Mouse (Mus musculus) ovary, adult 18-20 months (tissue): ENCODE measurements around the gene Gsk3a.
A peak's percentile ranks its signal among the peaks of the same experiment; 100 is the strongest.
"Not testable (repeated sequence)": the region's sequence is repeated elsewhere in the genome, so short reads cannot be mapped to it uniquely, and the experiment has no call there.

ENCODE experiments used
- DNase-seq: peaks from one replicate; pipeline ENCODE4 v3.0.0; 2022; ENCODE audit warnings: low spot score, mixed read lengths

Gene Gsk3a

GRCm38 (mm10) chr7:25272445-25273258, 35.0 kb upstream of the Gsk3a start:
- DNase-seq, result no peak

- no peak for DNase-seq
Observed at GRCm38 (mm10) chr7:25271651-25272444, 34.2 kb upstream of the Gsk3a start.

- DNase-seq, result peak; percentile 7
Observed at GRCm38 (mm10) chr7:25270652-25271633, 33.3 kb upstream of the Gsk3a start.

DNA sequence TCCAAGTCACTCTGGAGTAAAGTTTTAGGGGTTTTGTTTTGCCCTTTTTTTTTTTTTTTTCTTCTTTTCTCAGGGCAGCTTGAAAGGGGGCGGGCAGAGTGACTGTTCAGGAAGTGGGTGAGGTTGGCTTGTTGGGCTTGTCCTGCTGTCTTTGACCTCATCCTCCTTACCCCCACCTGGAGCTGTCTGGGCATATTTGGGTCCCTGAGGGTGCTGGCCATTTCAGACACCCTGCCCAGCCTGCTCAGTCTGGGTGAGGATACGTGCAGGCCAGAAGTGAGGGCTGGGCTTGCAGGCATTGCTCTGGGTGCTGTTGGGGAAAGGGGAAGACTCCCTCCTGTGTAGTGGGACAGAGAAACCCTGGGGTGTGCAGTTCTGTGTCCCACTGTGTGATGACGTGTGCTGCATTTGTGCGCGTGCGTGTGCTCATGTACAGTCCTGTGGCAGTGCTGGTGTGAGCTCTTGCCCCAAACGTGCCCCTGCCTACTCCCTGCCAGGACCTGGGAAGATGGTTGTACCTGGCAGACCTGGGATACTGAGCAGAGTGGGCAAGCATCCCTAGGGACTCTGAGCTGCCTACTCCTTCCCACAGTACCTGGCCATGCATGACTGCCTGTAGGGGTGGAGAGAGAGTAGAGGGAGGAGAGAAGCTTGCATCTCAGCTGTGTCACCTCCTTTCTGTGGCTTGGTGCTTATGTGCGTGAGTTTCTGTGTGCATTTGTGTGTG, 32.1 kb upstream of the Gsk3a start:
- DNase-seq, result peak; percentile 6

DNA sequence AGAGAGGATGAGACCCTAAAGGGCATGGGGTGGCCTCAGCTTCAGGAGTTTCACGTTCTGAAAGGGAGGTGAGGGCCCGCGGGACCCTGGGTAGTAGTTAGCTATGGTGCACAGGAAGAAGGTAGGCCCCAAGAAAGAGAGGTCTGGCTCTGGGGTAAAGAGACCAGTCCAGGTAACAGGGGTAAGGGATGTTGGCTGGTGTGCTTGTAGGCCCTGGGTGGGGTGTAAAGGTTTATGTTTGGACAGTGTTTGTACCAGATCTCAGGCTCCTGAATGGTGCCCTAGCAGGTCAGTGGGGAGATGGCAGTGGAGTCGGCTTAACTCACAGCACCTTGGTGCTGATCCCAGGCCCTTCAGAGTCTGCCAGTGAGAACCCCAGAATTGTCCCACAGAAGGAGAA, 31.4 kb upstream of the Gsk3a start:
- DNase-seq, result no peak

DNA sequence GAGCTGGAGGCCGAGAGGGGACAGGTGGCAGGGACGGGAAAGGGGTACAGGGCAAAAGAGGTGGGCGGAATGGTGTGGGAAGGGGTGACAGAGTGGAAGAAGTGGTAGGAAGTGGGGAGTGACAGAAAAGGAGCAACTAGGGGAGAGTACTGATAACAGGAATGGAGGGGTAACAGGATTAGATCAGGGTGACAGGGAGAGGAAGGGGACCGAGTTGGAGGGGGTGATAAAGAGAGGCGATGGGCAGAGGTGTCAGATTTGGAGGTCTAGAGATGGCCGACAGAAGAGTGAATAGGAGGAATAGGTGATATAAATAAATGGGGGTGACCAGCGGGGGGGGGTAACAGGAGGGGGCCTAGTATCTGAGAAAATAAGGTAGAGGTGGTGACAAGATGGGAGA, 30.9 kb upstream of the Gsk3a start:
- no peak for DNase-seq

GRCm38 (mm10) chr7:25267751-25268463, 30.3 kb upstream of the Gsk3a start:
- peak; percentile 100 for DNase-seq

DNA sequence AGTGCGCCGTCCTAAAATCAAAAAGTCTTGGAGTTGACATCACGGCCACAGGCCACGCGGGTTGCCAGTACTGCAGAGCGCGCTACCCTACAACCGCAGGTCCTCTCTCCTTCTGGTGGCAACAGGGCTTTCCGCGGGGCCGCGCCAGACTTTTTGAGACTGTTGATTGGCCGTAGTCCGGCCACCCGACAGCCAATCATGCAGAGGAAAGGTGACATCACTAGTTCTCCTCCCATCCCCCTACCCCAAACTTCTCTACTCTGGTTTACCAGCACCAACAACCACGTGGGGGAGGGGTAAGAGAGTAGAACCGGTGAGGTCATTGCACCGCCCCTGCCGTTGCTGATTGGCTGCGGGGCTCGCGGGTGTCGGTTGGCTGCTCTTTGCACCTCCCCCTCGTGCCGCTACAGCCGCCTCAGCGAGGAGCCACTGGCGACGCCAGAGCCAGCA, 29.7 kb upstream of the Gsk3a start, which contains the start of gene Cic:
Gene Cic, plus strand, starts transcription at position 404 of the 450 bp plus-strand sequence.
- peak; percentile 98 for DNase-seq

- DNase-seq, result no peak
Observed at GRCm38 (mm10) chr7:25266180-25266962, 28.7 kb upstream of the Gsk3a start.

- DNase-seq, result not testable (repeated sequence)
Observed at GRCm38 (mm10) chr7:25265743-25266142, 28.1 kb upstream of the Gsk3a start.

DNA sequence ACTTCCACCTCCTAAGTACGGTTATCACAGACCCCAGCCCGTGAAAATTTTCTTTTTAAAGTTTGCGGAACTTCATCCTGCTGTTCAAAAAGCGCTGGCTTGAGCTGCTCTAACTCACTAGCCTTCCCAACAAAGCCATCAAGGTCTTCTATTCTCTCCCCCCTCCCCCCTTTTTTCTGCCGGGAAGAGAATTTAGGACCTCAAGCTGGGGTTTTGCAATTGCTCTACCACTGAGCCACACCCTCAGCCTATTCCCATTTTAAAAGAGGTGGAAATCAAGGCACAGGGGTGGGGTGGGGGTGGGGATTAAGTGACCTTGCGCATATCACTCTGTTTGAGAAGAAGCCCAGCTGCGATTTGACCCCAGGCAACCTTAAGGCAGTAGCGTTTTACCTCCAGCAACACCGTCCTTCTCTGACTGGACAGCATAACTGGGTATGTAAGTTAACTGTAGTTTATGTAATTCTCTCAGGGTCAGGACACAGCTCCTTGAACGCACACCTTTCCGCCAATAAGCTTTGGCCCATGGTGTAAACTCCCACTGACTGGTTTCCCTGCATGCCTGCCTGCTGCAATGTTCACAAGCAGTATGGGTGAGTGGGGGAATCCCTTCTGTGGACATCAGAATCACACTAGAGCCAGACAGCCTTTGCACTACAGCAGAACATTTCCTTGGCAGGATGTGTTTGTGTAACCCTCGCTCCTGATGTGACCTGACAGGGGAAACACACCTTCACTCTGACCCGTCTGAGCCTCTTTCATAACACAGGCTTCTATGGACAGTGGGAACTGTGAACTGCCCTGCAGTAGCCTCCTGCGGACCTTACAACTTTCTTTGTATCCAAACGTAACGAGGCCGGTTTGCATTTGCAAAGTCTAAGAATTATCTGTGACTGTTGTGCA, 26.6 kb upstream of the Gsk3a start:
- no peak for DNase-seq

DNA sequence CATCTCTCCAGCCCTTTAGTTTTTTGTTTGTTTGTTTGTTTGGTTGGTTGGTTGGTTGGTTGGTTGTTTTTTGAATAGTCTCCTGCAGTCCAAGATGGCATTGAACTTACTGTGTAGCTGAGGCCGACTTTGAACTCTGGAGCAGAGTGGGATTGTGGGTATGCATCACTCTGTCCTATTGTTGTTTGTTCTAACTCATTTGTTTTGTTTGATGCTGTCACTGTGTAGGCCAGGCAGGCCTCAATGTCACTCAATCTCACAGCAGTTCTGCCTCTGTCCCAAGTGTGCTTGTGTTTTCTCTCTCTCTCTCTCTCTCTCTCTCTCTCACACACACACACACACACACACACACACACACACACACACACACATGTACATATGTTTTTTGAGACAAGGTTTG, 24.2 kb upstream of the Gsk3a start:
- no peak for DNase-seq

DNA sequence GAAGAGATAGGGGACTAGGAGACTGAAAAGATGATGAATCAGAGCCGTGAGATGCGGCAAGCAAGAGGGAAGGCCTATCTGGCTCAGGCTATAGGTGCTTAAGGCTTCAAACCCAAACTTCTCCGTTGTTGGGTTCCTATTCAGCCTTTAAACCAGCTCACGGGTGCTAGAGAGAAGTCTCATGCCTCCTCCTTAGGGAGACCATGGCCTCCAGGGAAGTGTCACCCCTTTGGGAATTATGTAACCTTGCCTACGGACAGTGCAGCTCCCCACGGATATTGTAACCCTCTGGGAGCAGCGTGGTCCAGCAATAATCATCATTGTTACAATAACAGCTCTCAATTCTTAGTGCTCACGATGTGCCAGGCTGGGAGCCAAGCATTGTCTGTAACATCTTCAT, 14.2 kb upstream of the Gsk3a start:
- no peak for DNase-seq

DNA sequence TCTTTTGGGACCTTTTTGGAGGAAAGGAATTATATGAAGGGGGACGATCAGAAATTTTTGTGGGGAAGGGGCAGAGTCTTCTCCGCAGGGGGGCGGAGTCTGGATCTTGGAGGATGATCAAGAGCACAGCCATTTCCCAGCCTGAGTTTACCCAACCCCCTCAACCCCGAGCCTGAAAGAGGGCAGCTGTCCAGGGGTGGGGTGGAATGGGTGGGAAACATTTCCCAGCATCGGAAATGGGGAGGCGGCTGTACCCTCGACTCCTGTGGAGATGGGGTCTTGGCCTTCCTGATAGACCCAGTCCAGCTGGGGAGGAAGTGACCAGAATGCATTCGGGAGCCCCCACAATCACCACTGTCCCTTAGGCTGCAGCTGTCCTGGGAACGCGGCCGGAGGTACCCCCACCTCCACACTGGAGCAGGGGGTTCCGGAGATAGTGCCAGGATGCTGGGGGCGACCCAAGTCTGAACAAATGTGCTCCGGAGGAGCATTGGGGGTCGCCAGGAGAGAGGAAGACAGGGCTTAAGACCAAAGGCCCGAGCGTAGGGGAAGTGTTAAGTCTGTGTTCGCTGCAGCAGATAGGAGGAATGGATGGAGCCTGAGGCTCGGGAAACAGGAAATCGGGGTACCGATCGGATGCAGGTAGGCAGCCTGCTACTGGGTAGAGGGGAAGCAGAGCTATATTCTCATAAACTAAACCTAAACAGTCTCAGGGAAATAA, 13.6 kb upstream of the Gsk3a start:
- no peak for DNase-seq

GRCm38 (mm10) chr7:25250141-25250972, 12.7 kb upstream of the Gsk3a start, which contains the start of gene Erf:
Gene Erf (minus strand): TSS chr7:25250761.
- peak; percentile 91 for DNase-seq

DNA sequence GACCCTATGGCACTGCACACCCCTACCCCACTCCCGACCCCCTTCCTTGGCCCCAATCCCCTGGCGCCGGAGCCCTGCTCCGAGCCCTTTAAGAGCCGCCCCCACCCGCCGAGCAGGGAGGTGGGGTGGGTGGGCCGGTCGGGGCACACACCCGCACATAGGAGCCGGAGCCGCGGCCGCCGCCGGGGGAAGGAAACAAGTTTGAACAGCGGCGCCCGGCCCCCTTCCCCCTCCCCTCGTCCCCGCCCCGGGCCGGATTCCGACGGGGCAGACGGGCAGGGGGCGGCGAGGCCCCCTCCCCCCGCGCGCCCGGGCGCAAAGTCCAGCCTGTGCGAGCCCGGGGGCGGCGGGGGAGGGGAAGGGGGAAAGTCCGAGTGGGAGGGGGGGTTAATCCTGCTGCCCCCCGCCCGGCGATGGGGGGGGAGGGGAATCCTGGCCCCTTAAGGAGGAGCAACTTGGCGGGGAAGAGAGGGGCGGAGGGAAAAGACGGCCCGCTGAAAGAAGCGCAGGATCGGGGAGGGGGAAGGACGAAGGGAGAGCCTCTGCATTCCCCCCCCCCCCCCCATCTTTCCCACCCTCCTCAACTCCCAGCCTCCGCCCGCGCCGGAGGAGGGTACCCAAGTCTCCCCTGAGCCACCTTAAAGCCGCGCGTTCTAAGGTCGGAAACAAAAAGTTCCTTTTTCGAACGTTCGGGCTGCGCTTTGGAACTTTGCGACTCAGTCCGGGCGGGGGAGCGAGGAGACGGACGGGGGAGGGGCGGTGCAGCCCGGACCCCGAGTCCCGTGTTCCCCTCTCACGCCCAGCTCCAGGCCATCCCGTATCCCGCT, 11.9 kb upstream of the Gsk3a start:
- DNase-seq, result peak; percentile 66
